Mouse (Mus musculus) embryo, embryonic 10.5 days (tissue): Measurements from ENCODE around the gene Ltc4s.

ENCODE experiments used
- DNase-seq: peaks from one replicate; pipeline ENCODE4 v3.0.0-alpha.2; 2015; ENCODE audit warnings: low spot score

The Ltc4s gene

DNA sequence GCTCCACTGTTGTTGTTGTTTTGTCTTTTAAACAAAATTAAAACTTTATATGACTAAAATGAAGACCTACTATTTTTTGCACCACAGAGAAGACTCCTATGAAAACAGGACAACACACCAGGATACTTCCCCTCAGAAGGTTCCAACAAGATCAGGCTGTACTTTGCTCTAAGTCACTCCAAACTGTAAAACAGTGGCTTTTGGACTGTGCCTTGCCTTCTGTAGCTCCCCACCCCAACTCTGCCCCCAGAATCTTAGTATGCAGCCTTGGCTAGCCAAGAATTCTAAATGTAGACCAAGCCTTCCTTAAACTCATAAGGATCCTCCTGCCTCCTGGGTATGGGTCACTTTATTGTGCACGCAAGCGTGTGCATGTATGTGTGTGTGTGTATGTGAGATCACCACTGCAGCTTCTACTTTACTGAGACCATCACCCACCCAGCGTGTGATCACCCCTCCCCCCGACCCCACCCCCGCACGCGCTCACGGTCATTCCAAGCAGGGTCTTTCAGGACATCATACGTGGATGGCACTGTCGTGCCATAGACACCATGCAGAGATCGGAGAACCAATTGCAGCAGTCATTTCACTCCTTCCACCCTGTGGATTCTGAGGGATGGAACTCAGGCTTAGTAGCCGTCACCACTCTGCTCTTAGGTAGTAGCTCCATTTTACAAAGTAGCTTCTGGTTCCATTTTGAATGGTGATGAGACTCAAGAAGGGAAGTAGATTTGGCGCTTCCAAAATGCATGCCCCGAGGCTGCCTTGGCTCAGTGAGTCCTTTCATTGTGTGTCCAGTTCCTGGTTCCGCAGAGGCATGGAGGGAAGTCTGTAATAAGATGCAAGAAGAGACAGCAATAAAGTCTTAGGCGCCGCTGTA lies 14.4 kb downstream of the Ltc4s start:
- DNase-seq = peak; percentile 66

GRCm38 (mm10) chr11:50222559-50223276 lies 15.7 kb downstream of the Ltc4s start:
- DNase-seq = no peak

- no peak for DNase-seq
Measured at GRCm38 (mm10) chr11:50219833-50220232, 18.6 kb downstream of the Ltc4s start.

DNA sequence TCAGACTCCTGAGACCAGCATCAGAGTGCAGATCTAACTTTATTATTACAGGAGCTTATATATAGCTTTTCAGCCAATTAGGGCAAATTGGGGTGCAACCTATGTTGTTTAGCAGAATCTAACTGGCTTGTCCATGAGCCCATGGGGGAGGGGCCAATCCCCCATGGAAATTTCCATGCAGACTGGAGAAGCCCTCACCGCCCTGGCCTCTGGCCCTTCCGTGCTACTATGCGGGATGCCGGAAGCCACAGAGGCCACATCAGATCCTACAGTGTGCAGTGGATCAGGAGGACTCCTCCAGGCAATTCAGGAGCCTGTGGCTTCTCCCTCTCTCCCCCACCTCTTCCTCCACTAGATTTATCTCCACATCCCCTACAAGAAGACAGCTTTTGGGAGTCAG lies 20.6 kb downstream of the Ltc4s start:
- no peak for DNase-seq

DNA sequence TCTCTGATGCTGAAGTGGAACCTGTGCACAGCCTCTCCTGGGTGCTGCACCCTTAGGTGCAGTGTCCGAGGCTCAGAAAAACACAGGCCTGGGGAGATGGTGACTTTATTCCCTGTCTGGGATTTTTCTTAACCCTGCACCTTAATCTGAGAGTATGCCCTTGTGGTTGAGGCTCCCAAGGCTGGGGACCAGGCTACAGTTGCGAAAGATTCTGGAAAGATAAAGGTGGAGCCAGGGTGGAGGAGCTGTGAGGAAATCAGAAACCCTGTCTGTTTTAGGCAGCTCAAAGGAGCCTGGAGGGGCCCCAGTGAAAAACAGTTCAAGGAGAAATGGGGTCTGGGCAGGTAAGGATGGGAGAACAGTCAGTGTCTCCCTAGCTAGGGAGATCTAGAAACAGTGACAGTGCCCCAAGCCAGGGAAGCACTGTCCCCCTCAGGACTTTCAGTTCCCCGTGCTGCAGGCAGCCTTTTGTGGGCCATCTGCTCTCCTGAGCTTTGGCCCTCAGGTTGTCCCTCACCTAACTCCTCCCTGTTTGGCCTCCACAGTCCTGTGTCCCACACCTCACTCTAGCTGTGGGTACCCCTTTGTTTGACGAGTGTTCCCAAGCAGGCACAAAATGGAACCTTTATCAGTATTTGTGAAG lies 21.6 kb downstream of the Ltc4s start:
- no peak for DNase-seq

- DNase-seq = peak; percentile 14
Measured at GRCm38 (mm10) chr11:50215633-50216032, 22.8 kb downstream of the Ltc4s start.

DNA sequence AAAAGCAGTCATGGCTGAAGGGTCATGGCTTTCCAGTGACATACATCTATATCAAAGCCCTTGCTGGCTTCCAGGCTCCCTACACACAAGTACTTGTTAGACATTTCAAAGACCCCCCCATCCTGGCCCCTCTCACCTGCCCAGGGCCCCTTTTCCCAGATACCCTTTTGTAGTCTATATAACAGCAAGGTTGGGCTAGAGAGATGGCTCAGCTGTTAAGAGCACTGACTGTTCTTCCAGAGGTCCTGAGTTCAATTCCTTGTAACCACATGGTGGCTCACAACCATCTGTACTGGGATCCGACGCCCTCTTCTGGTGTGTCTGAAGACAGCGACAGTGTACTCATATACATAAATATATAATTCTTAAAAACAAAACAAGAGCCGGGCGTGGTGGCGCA lies 23.8 kb downstream of the Ltc4s start:
- DNase-seq = no peak

DNA sequence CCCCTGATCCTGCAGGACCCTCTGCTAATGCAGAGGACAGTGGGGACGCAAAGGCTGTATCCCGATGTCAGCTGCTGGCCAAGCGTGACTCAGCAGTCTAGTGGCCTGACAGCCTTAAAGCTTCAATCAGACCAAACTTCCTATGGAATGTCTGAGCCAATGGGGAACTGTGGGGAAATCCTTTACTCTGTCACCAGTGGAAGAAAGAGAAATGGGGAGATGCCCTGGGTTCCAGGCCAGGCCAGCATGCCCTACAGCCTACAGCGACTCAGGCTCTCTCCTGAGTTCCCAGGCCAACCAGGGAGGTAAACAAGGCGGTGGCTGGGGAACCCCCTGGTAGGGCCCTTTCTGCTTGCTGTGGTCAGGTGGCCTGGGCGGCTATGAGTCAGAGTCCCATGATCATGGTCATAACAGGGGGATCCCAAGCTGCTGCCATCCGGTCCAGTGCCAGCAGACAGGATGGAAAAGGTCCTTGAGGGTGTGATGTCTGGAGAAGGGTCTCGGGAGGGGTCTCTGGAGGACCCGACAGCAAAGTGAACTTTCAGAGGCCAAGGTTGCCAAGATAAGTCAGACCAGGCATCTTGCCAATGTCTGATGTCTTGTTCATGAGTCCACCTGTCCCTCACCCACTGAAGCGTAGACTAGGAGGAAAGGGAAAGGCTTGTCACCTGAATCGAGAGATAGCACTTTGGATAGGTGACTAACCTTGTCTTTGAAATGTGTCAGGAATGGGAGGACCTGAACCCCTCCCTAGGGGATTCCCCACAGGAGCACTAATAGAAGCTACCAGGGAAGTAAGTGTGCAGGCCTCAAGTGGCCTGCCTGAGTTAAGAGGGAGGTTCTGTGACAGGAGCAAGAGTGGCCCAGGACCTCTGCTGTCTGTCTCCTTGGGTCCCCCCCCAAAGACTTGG lies 25.3 kb downstream of the Ltc4s start:
- no peak for DNase-seq

DNA sequence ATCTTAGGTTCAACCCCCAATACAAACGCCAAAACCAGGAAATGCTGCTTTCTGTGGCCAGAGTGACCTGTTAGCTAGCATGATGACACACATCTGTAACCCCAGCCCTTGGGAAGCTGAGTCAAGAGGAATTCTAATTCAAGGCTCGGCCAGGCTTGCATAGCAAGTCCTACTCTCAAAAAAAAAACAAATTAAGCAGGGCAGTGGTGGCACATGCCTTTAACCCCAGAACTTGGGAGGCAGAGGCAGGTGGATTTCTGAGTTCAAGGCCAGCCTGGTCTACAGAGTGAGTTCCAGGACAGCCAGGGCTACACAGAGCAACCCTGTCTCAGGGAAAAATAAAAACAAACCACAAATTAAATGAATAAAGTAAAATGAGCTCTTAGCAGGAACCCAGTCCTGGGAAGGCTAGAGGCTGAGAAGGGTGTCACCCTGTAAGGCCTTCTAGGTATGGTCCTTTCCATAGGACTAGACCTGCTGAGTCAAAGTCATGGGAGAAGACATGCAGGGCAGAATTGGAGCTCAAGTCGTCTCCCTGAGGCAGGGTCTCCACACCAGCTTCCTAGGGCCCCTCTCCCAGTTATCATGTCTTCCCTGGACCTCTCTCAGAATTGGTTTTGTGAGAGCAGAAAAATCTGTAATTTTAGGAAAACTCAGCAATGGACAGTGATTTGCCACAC lies 26.2 kb downstream of the Ltc4s start:
- no peak for DNase-seq

DNA sequence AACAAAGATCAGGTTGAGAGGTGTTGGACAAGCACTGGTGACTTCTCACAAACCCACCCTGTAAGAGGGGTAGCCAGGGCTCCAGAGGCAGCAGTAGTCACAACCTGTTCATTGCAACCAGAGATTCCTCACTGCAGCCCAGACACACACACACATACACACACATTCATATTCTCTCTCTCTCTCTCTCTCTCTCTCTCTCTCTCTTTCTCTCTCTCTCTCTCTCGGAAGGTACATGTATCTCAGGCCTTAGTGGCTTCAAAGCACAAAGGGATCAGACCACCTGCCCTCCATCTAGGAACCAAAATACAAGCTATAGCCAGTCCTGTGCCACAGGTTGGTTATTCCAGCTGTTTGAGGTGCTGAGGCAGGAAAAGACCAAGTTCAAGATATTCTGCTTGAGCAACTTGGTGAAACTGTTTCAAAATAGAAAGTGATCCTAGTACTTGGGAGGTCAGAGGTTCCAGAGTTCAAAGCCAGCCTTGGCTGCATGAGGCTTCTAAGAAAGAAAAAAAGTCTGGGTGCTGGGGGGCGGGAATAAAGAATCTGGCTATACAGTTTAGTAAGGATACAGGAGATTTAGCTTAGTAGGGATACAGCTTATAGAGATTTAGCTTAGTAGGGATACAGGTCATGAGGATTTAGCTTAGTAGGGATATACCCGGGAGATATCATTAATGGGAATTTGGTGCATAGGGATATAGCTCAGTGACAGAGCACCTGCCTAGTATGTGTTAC lies 26.9 kb downstream of the Ltc4s start:
- no peak for DNase-seq

GRCm38 (mm10) chr11:50210505-50211151 lies 27.8 kb downstream of the Ltc4s start, which contains the start of the genes Sqstm1 and Mgat4b:
TSS of gene Sqstm1 (minus strand) at chr11:50210827.
TSS of gene Mgat4b (plus strand) at chr11:50210890.
- DNase-seq = peak; percentile 87

- DNase-seq = peak; percentile 94
Measured at GRCm38 (mm10) chr11:50210101-50210504, 28.3 kb downstream of the Ltc4s start.

GRCm38 (mm10) chr11:50208039-50208438 lies 30.4 kb downstream of the Ltc4s start:
- DNase-seq = no peak

DNA sequence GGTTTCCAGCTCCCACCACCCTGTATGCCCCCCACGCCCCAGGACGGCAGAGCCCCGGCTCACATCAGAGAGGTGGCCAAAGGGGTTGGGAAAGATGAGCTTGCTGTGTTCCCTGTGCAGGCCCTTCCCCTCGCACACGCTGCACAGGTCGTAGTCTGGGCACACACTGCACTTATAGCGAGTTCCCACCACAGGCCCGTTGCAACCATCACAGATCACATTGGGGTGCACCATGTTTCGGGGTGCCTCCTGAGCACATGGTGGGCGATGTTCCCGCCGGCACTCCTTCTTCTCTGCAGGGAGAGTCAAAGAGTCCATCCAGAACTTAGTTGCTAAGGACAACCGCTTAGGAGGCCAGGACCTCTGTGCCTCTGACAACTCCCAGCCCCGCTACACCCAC lies 31.1 kb downstream of the Ltc4s start:
- DNase-seq = no peak

DNA sequence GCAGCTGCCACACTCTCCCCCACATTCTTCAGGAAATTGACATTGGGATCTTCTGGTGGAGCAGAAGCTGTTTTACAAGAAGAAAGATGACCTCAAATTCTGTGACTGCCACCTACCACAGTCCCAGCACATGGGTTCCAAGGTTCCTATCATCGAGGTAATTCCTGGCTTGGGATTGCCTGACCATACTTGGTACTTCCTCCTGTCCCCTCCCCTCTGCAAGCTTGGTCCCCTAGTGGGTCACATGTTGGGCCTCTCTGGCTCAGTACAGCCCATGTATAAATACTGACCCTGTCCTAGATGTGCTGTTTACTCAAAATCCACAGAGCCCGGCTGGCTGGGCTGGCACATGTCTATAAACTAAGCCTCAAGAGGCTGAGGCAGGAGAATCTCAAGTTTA lies 32.4 kb downstream of the Ltc4s start:
- no peak for DNase-seq

GRCm38 (mm10) chr11:50205434-50205833 lies 33.0 kb downstream of the Ltc4s start:
- no peak for DNase-seq

- no peak for DNase-seq
Measured at GRCm38 (mm10) chr11:50203302-50203827, 35.1 kb downstream of the Ltc4s start.

DNA sequence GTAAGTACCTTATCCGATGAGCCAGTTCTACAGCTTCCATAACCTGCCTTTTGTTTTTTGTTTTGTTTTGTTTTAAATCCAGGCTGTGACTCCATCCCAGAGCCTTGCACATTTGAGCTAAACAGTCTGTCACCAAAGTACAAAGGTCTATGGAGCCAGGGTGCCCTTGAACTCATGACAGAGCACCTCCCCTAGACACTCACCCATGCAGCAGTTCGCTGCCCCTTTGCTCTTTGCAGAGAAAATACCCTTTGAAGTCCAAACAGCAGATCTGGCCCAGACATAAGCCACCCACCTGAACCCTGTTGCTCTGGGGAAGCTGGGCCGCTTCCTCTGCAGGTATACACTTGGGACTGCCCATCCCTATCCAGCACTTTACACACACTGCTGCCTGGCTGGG lies 36.8 kb downstream of the Ltc4s start:
- DNase-seq = no peak

DNA sequence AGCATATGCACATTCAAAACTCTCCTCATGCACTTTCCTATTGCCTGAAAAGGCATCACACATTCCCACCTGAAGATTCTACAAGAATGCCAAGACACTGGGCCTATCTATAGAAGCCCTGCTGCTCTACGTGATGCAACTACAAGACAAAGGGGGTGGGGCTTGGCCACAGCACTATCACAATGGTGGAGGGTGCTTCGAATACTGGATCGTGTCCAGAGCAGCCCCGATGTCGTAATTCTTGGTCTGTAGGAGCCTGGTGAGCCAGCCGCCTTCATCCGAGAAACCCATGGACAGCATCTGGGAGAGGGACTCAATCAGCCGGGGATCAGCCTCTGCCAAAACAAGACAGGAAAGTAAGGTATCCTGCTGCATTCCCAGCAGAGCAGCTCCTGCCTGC lies 37.8 kb downstream of the Ltc4s start:
- DNase-seq = no peak

DNA sequence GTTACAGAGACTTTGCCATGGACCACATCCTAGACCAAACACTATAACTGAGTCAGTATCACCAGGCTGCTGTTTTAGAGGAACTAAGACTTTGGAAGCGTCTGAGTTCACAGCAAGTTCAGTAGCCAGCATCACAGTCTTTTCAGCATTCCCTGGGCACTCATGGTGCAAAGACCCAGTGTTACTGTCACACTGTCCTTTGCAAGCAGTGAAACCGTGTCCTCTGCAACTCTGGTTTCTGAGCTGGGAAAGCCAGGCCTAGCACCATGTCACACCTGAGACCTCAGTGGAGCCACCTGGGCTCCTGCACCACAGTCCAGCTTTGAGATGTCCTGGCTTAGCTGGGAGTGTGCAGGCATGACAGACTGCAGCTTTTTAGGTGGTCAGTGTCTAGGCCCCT lies 39.5 kb downstream of the Ltc4s start:
- DNase-seq = no peak
